Mouse (Mus musculus) thymus, adult 2 months (tissue): ENCODE data around the gene Egfl6. TPM values are rescaled to one million over a fixed set of nuclear protein-coding genes. Genes with fewer than 3 reads are reported as not detected.

Experiments
- DNase-seq: peaks from one replicate; pipeline ENCODE4 v3.0.0; 2021
- H3K27ac ChIP-seq: fragments of 200-500 bp; 2 replicates; pipeline ENCODE4 v1.5.1; 2012; ENCODE audit warnings: low read length, control low read depth; ENCODE audit not compliant: control insufficient read depth, insufficient read depth
- H3K27me3 ChIP-seq: fragments of 200-500 bp; 2 replicates; pipeline ENCODE4 v1.6.1; 2012; ENCODE audit warnings: mild to moderate bottlenecking, low read length, moderate library complexity, mixed read lengths; ENCODE audit not compliant: control insufficient read depth, insufficient read depth
- H3K36me3 ChIP-seq: fragments of 200-500 bp; 2 replicates; pipeline ENCODE4 v1.6.1; 2012; ENCODE audit warnings: mild to moderate bottlenecking, low read length, moderate library complexity; ENCODE audit not compliant: control insufficient read depth, insufficient read depth
- H3K4me1 ChIP-seq: fragments of 200-500 bp; replicated peaks from 2 replicates; pipeline ENCODE4 v1.6.1; 2012; ENCODE audit warnings: low read length; ENCODE audit not compliant: control insufficient read depth, insufficient read depth
- H3K4me3 ChIP-seq: fragments of 200-500 bp; 2 replicates; pipeline ENCODE4 v1.5.1; 2012; ENCODE audit warnings: mild to moderate bottlenecking, low read length, control low read depth, moderate library complexity; ENCODE audit not compliant: control insufficient read depth, insufficient read depth
- CTCF ChIP-seq: fragments of 200-500 bp; IDR thresholded peaks from 2 replicates; pipeline ENCODE4 v1.5.1; 2012; ENCODE audit warnings: mild to moderate bottlenecking, control low read depth, low read length, moderate library complexity, borderline replicate concordance; ENCODE audit not compliant: control insufficient read depth, poor library complexity, insufficient read depth; ENCODE audit errors: extremely low read depth
- POLR2A ChIP-seq: fragments of 200-500 bp; IDR thresholded peaks from 2 replicates; pipeline ENCODE4 v1.6.1; 2012; ENCODE audit warnings: mild to moderate bottlenecking, low read length, control low read depth, moderate library complexity; ENCODE audit not compliant: control insufficient read depth, poor library complexity, insufficient read depth; ENCODE audit errors: extremely low read depth
- WGBS: fragments of 180-500 bp; shearing (Covaris S2); methylation state at CpG from one replicate; pipeline ENCODE4 v1.1.7; 2018; 5-methylcytosine and 5-hydroxymethylcytosine counted together
- polyA plus RNA-seq: library from polyadenylated mRNA; depleted of rRNA; stranded (reverse); fragments of >200 nt; gene quantifications from 2 replicates; pipeline ENCODE4 v1.2.3, GENCODE M21; 2012; rRNA removed

Gene Egfl6
- polyA plus RNA-seq = 0.11 TPM in 1 of 2 replicates, not detected in the other

GRCm38 (mm10) chrX:166584947-166585824 lies at the start of gene Egfl6:
Gene Egfl6, minus strand, starts transcription at chrX:166585720.
- WGBS = 12% methylated on average over 39 of the region's 39 CpGs
- Histone ChIP-seq H3K36me3 (no peaks in the 10 kb centered on the region), H3K4me3 (0 out of 2 replicates have a peak within 1 kb of the TSS, but pooled peaks have one; percentile 6), H3K27me3 (no peaks in the 10 kb centered on the region), H3K27ac (no peak within 1 kb of the TSS), H3K4me1 (peaks cover 7% of the 10 kb centered on the region)
- peak; percentile 40 for DNase-seq
- TF ChIP-seq CTCF (no peak), POLR2A (no peak)

GRCm38 (mm10) chrX:166626866-166627570 lies 41.5 kb upstream of the Egfl6 start:
- no peaks in the 10 kb centered on the region for H3K27me3 ChIP-seq
- TF ChIP-seq POLR2A = no peak
- TF ChIP-seq CTCF = no peak
- H3K4me1 ChIP-seq = no peaks in the 10 kb centered on the region
- no peaks in the 10 kb centered on the region for H3K36me3 ChIP-seq
- 32% methylated on average over 3 of the region's 3 CpGs for WGBS
- DNase-seq = no peak
- no peak overlapping the region for H3K4me3 ChIP-seq
- H3K27ac ChIP-seq = no peak overlapping the region

GRCm38 (mm10) chrX:166626174-166626573 lies 40.7 kb upstream of the Egfl6 start:
- H3K27ac ChIP-seq = no peak overlapping the region
- 98% methylated on average over 4 of the region's 4 CpGs for WGBS

GRCm38 (mm10) chrX:166623176-166623575 lies 37.7 kb upstream of the Egfl6 start:
- Histone ChIP-seq H3K27ac (no peak overlapping the region), H3K4me3 (no peak overlapping the region), H3K36me3 (no peaks in the 10 kb centered on the region), H3K4me1 (no peaks in the 10 kb centered on the region), H3K27me3 (no peaks in the 10 kb centered on the region)
- WGBS = 96% methylated on average over 3 of the region's 3 CpGs
- no peak for TF ChIP-seq CTCF
- no peak for TF ChIP-seq POLR2A
- DNase-seq = no peak

More at GRCm38 (mm10) chrX:166626174-166626573, 40.7 kb upstream of the Egfl6 start:
- Histone ChIP-seq H3K4me3 (no peak overlapping the region), H3K4me1 (no peaks in the 10 kb centered on the region), H3K27me3 (no peaks in the 10 kb centered on the region), H3K36me3 (no peaks in the 10 kb centered on the region)
- TF ChIP-seq CTCF (no peak), POLR2A (no peak)
- no peak for DNase-seq

GRCm38 (mm10) chrX:166621560-166622301 lies 36.2 kb upstream of the Egfl6 start:
- DNase-seq = no peak
- no peaks in the 10 kb centered on the region for H3K27me3 ChIP-seq
- no peaks in the 10 kb centered on the region for H3K4me1 ChIP-seq
- no peaks in the 10 kb centered on the region for H3K36me3 ChIP-seq
- H3K27ac ChIP-seq = no peak overlapping the region
- TF ChIP-seq POLR2A (no peak), CTCF (no peak)
- 63% methylated on average over 9 of the region's 9 CpGs for WGBS
- H3K4me3 ChIP-seq = no peak overlapping the region

GRCm38 (mm10) chrX:166620900-166621299 lies 35.4 kb upstream of the Egfl6 start:
- DNase-seq = no peak
- Histone ChIP-seq H3K27ac (no peak overlapping the region), H3K36me3 (no peaks in the 10 kb centered on the region), H3K4me1 (no peaks in the 10 kb centered on the region), H3K27me3 (no peaks in the 10 kb centered on the region), H3K4me3 (no peak overlapping the region)
- WGBS = 48% methylated on average over 6 of the region's 6 CpGs
- TF ChIP-seq CTCF (no peak), POLR2A (no peak)
